Mouse (Mus musculus) T-helper 1 cell (primary cell): Measurements from ENCODE around the gene Zbtb24.

Experiments
- in situ Hi-C: fragments of 300-600 bp; cut with MboI, MseI; formaldehyde crosslinking; loops from one replicate; pipeline ENCODE4 v1.15.1; 2025; ENCODE audit warnings: high pct_unique_total_duplicates

The Zbtb24 gene

DNA sequence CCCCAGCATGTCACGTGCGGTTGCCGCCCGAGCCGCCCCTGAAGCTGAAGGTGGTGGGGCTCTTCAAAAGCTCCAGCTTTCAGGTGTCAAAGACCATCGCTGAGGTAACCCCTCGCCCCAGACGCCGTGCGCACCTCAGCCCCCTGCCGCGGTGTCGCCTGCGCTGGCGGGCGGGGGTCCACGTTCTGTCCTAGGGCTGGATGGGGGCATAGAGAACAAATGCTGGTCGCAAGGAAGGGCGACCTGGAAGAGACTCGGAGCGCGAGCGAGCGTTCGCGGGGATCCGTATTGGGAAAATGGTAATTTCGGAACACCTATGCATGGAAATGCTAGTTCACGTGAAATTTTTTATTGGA lies 40.3 kb downstream of the Zbtb24 start:
- in situ Hi-C loops: no loop called here

GRCm38 (mm10) chr10:41491111-41491510 lies 40.9 kb downstream of the Zbtb24 start:
- in situ Hi-C loops: no loop called here

GRCm38 (mm10) chr10:41500941-41501340 lies 50.8 kb downstream of the Zbtb24 start:
- in situ Hi-C loops: no loop called here

DNA sequence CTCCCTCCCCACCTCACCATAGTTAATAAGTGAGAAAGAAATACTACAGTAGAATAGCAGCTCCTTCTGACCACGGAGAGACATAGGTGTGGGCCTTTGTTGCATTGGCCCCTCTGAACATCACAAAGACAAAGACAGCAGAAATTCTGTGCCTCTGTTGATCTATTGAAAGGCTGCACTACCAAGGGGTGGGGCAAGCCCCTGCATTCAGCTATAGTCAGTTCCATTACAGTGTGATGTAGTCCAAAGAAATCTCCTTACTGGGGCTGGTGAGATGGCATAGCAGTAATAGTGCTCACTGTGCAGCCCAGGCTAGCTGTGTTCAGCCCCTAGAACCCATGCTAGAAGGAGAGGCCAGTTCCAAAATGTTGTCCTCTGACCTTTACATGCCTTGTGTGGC lies 54.8 kb downstream of the Zbtb24 start:
- in situ Hi-C loops: loop anchor here (5.0 kb wide), 2 partner anchors 73 to 187 kb away; no protein-coding TSS in a partner anchor

GRCm38 (mm10) chr10:41505446-41505845 lies 55.3 kb downstream of the Zbtb24 start:
- in situ Hi-C loops: loop anchor here (5.0 kb wide), 2 partner anchors 73 to 187 kb away; no protein-coding TSS in a partner anchor

DNA sequence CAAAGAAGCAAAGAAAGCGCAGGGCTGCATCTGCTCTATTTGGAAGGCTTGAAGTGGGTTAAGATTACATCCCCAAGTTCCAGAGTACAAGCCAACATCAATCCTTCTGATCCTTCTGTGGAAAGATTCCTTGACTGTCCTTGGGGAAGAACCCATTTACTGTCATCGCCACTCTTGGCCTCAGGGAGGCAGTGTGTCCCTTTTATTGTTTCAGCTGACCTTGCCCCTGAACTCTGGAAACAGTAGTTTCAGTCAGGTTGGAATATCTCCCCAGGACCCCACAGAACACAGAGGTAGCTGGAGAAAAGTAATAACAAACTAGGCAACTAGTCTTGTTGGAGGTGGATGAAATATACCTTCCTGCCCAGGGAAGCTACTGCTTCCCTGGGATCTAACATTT lies 59.0 kb downstream of the Zbtb24 start:
- in situ Hi-C loops: loop anchor here (5.0 kb wide), 2 partner anchors 77 to 183 kb away; no protein-coding TSS in a partner anchor

DNA sequence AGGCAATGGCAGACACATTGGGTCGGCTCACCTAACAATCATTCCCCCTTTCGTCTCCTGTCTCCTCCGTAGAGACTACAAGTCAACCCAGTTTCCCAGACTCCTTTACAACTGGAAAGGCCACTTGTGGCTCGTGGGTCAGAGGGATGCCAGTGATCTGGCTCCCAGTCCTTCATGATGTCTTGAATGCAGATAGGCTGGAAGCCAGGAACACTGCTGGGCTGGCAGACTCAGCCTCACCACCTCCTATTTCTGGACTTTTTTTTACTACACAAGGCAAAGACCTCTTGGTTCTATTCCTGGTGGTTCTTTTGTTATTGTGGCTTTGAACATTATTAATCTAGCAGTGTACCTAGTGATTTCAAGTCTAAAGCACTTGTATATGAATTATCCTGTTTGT lies 64.1 kb downstream of the Zbtb24 start:
- in situ Hi-C loops: no loop called here

- in situ Hi-C loops: no loop called here
Measured at GRCm38 (mm10) chr10:41514921-41515320, 64.7 kb downstream of the Zbtb24 start.
